Mouse (Mus musculus) cerebellum, postnatal 10 days (tissue): ENCODE results near the gene Arhgap36.

Source experiments
- DNase-seq, 2 experiments: peaks; one replicate each; pipeline ENCODE4 v3.0.0; 2021; ENCODE audit warnings: mixed read lengths in 2 of 2

Arhgap36 gene

DNA sequence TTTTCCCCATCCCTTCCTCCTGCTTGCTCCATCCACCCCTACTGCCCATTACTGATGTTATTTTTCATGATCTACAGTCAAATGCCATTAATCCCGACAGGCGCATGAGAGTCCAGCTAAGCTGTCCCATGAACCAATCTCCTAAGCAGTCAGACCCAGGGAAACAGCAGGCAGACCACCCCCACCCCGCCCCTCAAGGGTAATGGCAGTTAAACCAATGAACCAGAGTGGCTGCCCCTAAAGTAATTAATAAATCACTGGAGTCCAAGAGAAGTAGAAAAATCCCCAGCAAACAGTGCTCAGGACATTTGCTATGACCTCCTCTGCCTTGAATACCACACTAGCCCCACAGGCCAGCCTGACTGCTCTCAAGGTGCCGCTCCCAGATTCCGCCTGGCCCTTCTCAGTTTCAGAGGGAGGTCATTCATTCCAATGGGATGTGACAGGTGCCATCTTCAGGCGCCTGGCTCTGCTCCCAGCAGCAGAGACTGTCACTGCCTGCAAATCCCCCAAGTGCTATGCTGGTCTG is at the start of gene Arhgap36:
TSS of gene Arhgap36 (plus strand) at position 504 of the 529 bp plus-strand sequence.
- DNase-seq: peak in 1 of 2 experiments; percentile 5

GRCm38 (mm10) chrX:49457781-49458180 is 6.0 kb upstream of the Arhgap36 start:
- DNase-seq: no peak

DNA sequence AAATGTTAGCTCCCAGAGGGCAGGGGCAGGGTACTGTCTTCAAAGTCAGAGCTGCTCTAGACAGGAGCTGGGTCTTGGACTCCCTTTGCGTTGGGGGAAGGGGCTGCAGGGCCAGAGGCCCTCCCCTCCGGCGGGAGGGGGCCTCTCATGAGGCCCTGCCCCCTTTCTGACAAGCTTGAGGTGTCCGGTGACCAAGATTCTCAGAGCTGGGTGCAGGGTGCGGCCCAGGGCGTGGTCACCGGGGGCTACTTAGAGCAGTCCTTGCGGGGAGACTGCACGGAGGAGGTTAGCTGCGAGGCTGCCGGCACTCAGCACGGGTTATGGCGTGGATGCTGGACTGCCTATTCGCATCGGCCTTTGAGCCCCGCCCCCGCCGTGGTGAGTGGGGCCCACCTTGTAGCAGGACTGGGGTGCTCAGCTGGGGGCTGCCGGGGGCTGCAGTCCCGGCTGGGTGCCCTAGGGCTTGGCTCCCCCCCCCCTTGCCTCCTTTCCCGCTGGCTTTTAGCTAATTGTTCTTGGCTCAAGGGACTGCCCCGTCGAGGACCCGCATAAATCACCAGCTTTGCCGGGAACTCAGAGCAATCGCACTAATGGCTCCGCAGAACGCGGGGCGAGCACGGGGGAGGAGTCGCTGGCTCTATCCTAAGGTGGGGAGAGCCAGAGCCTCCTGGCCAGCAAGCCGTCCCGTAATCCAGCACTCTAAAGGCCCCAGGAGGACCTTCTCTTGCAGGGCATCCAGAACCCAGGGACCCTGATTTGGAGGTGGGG is 6.7 kb downstream of the Arhgap36 start:
- peak; percentile 10 to 28 for DNase-seq

DNA sequence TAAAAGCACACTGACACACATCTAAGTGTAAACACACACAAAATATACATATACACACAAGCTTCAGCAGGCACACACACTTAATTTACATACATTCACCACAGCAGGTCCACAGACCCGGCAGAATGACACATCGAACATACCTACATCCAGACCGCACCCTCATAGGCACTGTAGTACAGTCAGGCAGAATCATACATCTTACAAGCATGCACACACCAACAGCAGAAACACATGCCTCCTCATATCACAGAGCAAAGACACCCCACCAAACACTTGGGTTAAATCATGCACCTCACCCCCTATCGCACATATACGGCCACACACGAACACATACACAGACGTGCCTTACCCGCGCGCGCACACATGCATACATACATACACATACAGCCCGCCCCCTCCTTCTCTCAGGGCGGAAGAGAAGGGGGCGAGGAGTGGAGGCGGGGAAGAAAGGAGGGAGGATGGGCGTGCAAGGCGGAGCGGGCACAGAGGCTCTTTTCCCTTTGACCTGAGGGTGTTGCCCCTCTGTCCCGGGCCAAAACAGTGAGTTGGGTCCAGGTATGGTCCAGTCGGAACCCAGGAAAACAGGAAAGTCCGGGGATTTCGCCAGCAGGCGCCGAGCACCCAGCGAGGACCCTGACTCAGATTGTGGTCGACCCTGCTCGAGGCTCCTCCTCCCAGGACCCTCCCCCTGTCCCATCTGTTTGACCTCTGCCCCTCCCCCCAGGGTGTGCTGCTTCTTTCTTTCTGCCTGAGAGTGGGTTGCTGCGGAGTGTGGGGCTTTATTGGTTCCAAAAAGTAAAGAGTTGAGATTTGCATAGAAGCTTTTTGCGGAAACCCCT is 16.4 kb downstream of the Arhgap36 start:
- DNase-seq: peak; percentile 33 to 45

DNA sequence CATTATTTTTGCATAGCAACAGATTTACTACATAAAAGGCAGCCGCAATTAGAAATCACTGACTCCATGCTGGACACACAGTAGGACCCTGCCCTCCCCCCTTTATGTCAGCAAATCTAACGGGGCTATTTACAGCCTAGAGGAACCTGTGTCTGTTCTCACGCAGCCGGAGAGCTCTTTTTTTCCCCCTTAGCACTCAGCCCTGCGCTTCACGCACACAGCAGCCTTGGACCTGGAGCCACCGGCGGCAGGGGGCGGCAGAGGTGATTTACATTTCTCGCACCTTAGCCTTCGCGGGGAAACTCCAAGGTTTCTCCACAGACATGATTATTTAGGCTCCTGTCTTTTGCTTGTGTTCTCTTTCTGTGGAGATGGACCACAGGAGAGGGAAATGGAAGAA is 17.1 kb downstream of the Arhgap36 start:
- DNase-seq: peak; percentile 31 to 51

GRCm38 (mm10) chrX:49489141-49489540 is 25.4 kb downstream of the Arhgap36 start:
- DNase-seq: no peak

DNA sequence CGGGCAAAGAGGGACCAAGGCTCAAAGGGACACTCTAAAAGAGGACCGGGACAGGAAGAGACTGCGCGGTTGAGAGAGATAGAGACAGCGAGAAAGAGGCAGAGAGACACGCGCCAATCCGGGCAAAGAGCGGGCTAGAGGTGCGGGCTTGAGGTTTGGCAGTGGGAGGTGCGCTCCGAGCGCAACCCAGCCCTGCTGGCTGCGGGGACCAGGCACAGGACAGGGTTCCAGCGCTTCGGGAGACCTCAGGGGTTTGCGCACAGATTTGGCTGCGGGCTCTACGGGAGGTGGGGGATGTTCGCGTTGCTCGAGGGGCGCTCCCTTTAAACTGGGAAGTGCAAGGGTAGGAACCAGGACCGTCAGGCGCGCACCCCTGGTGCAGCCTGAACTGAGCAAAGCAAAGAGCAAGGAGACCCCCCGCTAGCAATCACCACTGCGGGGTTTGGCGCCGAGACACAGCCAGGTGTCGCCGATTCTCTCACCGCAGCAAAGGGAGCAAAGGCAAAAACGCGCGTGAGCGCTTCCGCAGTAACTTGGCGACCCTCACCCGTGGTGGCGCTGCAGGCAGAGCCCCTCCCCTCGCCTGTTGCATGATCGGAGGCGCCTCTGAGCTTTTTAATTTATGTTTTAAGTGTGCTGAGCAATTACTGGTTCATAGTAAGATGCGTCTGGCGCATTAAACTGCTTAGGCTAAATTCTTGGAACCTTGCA is 30.1 kb downstream of the Arhgap36 start:
- peak in 1 of 2 experiments; percentile 21 for DNase-seq
